Mouse (Mus musculus): ENCODE measurements around the gene Ppm1f.
"Not testable (repeated sequence)": the region's sequence is repeated elsewhere in the genome, so short reads cannot be mapped to it uniquely, and the experiment has no call there.

Ppm1f gene

DNA sequence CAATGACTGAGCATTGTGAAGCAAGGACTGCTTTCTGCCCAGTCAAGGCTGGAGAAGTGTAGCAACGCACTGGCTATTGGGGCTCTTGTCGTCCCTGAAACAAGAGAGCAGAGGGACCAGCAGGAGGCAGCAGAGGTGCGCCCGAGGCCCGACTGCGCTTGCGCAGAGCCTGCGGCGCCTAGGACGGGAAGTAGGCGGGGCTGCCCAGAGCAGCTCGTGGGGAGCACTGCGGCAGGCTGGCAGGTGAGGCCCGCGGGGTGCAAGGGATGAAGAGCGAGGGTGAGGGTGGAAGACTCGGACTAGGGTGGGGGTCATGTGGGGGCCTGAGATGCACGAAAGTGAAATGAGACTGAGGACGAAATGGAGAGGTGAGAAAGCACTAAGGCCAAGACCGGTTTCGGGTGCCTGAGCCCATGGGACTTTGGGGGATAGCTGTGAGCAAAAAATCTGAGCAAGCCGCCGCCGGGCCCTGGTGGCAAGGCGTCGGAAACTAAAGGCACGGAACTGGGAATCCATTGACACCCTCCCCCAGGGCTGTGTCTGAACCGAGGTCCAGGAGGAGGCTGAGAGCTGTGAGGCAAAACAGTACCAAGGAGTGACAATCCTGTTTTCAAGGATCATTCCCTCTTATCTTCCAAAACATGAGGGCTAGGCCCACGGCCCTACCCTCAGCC lies at the start of gene Ppm1f:
Gene Ppm1f, plus strand, starts transcription at position 88 of the 674 bp plus-strand sequence.
- peak; percentile 95 for DNase-seq (ENCODE audit: low spot score)

DNA sequence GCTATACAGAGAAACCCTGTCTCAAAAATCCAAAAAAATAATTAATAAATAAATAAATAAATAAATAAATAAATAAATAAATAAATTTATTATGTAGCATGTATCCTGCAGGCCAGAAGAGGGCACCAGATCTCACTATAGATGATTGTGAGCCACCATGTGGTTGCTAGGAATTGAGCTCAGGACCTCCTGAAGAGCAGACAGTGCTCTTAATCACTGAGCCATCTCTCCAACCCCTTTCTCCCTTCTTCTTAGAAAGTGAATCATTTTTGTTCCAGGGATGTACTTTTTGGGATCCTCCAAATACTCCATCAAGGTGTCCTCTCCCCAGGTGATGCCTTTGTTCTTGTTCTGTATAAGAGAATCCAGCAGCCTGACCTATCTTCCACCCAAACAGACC lies 47.1 kb upstream of the Ppm1f start:
- no peak for DNase-seq (ENCODE audit: low spot score)

DNA sequence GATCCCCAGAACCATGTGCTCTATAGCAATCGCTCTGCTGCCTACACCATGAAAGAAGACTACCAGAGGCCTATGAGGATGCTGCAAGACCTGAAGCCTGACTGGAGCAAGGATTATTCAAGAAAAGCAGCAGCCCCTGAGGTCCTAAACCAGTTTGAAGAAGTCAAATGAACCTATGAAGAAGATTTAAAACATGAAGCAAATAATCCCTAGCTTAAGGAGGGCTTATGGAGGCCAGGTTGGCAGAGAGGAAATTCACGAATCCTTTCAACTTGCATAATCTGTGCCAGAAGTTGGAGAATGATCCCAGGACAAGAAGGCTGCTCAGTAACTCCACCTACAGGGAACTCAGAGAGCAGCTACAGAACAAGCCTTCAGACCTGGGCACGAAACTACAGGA lies 43.9 kb upstream of the Ppm1f start:
- no peak for DNase-seq (ENCODE audit: low spot score)

DNA sequence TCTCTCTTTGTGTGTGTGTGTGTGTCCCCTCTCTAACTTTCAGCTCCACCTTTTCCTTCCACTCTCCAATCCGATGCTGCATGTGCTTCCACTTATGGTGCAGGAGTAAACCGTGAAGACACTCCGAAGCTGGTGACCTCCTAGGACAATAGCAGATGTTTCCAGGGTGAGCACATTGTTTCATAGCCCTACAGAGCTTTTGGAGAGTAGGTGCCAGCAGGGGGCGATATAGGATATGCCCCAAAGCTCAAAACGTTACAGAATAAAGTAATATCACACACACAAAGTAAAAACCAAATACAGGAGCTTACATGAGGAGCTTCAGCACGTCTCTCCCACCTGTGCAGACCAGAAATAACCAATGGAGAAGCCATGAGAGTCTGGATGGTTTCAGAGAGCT lies 41.4 kb upstream of the Ppm1f start:
- peak; percentile 68 for DNase-seq (ENCODE audit: low spot score)

DNA sequence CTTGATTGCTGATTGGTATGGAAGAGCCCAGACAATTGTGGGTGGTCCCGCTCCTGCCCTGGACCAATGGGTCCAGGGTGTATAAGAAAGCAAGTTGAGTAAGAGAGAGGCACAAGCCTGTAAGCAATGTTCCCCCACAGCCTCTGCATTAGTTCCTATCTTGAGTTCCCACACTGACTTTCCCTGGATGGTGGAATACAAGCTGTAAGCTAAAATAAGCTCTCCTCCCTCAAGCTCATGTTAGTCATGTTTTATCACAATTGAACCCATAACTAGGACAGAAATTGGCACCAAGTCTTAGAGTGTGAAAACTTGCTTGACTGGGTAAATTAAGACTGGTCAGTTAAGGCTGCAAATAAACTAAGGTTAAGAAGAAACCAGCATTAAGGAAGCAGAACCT lies 40.7 kb upstream of the Ppm1f start:
- no peak for DNase-seq (ENCODE audit: low spot score)

DNA sequence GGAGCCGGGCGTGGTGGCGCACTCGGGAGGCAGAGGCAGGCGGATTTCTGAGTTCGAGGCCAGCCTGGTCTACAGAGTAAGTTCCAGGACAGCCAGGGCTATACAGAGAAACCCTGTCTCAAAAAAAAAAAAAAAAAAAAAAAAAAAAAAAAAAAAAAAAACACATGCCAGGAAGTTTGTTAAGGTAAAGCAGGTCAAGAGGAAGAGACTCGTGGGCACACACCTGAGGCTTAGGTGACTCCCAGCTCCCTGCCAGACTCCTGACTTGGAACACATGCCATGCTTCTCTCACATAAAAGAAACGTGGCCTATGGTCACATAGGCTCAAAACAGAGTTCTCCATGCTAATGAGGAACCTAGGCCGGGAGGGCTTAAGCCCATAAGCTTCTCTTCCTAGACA lies 40.2 kb upstream of the Ppm1f start:
- DNase-seq (ENCODE audit: low spot score): not testable (repeated sequence)

DNA sequence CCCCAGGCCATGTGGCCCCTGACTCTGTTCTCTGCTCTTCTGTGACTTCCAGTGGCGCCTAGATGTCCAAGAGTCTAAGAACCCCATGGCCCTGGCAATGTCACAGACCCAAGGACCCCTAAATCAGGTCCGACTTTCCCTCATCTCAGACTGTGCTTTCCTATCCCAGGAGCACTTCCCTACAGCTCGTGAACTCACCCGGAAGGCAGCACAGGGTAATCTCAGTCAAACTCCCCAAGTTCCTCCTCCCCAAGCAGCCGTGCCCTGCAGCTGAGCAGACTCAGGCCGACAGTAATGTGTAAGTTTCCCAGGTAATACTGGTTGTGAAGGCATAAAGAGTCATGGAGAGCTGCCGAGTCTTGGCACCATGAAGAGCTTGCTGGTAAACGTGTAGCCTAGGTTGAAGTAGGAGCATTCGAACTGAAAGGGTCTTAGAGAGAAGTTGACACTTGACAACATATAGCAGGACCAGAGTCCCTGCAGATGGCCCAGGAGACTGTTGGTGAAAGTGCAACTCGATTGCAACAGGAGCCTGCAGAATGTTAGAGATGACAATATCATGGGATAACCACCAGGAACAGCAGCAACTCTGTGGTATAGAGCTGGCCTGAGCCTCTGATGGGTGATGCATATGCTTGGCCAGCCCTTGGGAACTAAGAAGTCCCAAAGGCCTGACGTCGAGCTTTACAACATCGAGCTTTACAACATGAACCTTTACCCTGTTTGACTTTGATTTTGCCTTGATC lies 39.4 kb upstream of the Ppm1f start:
- DNase-seq (ENCODE audit: low spot score): no peak

DNA sequence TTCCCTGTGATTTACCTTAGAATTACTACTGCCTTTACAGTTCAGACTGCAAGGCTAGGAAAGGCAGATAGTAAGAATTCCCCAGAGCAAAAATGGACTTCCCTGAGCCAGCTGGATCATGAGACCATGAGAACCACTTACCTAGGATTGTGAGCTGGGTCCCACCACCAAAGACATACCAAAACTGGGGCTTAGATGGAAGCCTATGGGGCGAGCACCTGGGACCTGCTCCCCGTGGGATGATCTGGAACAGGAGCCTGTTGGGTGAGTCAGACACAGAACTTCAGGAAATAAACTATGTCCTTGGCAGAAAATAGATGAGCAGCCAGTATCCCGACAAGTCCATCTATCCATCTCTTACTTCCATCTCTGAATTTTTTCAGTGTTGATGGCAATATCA lies 34.0 kb upstream of the Ppm1f start:
- DNase-seq (ENCODE audit: low spot score): no peak

DNA sequence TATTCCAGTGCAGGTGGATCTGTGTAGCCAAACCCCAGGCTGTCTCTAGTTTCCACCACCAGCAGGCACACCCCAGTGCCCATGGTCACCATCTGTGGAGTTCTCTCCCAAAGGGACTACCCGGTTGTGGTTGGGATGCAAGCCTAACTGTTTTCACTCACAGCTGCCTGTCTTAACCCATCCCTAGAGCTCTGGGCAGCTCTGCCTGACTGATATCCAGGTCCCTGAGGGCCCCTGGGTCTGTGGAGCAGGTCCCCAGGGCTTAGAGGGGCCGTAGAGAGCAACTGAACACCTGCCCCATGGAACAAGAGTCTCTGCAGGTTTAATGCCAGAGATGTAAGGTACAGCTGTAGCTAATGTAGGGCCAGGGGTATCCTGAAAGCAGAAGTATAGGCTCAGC lies 32.3 kb upstream of the Ppm1f start, which contains the start of gene Igll1:
Gene Igll1, minus strand, starts transcription at position 8 of the 400 bp plus-strand sequence.
- DNase-seq (ENCODE audit: low spot score): no peak

DNA sequence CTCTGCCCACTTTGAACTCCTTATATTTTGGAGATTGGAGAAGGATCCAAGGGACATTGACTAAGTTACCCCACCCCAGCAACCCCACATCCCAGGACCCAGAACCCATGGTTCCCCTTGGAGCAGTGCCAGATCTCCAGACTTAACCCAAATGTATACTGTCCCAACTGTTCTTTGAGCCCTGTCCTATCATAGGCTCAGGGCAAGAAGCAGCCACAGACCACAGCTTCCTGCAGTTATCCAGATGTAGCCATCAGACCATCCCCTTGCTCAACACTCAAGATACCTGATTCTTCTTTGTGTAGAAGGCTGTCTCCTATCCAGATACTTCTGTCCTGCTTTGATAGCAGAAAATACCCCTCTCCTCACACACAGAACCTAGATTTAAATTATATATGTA lies 31.1 kb upstream of the Ppm1f start:
- no peak for DNase-seq (ENCODE audit: low spot score)

DNA sequence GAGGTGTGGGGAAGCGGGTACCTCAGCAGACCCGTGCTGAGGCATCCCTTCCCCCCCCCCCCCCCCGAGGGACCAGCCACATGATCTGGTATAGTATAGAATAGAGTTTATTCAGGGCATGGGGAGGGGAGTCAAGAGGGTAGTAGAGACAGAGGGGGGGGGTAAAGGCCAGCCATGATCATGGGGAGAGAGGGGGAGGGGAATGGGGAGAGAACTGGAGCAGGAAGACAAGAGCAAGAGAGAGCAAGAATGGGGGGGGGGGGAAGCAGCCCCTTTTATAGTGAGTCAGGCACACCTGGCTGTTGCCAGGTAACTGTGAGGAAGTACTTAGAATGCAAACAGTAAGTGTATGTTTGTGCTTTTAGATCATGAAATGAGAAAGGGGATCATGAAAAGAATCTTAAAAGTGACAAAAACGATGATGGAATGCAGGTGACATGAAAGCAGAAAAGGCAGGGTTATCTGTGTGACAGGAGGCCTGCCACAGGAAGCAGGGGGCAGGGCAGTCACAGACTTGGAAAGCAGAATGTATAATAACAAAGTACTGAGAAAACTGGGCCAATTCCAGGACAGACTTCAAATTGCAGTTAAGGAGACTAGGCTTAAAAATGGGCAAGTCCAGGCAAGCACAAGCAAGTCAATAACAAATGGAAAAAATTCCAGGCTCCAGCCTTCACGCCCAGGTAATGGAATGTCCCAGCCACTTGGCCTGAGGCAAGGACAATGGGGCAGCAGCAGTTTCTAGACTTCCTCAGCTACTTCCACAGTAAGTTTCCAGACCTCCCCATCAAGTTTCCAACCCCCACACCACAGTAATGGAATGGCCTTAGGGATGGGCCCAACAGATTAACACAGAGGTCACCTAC lies 30.3 kb upstream of the Ppm1f start:
- DNase-seq (ENCODE audit: low spot score): no peak

DNA sequence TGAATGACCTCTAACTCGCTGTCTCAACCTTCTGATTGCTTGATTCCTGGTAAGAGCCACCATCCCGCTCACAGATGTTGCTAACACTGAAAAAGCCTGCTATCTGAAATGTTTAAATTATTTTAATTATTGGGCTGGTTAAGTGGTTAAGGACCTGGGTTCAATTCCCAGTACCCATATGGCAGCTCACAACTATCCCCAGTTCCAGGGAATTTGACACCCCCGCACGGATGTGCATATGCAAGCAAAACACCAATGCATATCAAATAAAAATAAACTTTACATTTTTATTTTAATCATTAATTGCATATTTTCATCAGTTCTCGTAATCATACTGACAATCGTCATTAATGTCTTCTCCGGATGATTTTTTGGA lies 26.0 kb upstream of the Ppm1f start:
- no peak for DNase-seq (ENCODE audit: low spot score)

DNA sequence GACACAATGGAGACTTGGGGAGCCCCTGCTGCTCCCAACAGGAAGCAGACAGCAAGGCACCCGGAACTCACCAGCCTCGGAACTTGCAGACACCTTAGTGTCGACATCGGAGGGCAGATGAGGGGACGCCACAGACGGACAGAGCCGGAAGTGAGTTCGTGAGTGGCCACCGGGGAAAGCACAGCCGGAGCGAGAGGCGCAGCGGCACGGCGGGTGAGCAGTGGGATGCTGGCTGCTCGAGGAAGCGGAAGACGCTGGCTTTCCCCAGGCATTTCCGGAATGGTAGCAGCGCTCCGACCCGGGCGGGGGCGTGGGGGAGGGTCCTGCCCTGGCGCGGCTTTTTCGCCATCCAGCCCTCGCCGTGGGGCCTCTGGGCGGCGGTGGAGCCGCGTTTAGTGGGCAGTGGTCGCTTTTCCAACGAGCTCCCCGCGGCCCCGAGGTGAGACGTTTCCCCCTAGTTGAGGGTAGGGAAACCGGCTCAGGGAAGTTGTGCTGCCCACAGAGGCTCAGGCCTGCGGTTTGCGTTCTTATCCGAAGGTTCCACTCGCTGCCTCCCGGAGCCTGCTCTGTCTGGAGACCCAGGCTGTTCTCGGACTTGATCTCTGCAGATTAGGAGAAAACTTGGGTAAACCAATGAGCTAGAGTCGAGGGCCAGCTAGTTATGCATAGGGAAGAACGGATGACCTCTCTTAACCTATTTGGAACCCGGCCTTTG lies 25.5 kb upstream of the Ppm1f start, which contains the start of the genes Top3b and Vpreb1:
Gene Top3b, plus strand, starts transcription at position 120 of the 715 bp plus-strand sequence.
Gene Vpreb1, minus strand, starts transcription at position 227 of the 715 bp plus-strand sequence.
- DNase-seq (ENCODE audit: low spot score): peak; percentile 86

DNA sequence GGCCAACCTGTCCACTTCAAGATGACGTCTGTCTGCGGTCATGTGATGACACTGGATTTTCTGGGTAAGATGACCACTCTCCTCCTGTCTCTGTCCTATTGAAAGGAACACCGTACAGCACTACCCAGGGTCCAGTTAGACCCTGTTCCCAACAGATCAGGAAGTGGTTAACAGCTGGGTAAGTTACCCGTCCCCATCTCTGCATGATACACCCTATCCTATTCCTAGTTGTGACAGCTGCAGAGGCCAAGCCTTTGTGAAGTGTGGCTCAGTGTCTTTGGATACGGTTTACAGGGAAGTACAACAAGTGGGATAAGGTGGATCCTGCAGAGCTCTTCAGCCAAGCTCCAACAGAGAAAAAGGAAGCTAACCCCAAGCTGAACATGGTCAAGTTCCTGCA lies 17.2 kb upstream of the Ppm1f start:
- no peak for DNase-seq (ENCODE audit: low spot score)

DNA sequence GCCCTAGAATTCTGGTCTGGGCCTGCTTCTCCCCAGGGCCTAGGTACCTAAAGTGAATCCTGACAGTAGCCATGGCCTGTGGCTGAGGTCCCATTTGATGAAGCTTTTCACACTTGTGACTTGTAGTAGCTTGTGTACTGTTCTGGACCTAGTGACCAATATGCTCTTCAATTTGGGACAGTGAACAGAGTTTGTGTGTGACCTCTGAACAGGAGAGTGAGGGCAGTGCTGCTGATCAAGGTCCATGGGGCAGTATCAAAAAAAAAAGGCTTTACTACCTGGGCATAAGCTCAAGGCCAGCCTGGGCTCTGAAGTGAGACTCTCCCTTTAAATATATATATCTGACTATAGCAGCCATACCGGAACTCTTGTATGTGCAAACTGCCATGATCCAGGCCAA lies 7.9 kb upstream of the Ppm1f start:
- DNase-seq (ENCODE audit: low spot score): no peak

DNA sequence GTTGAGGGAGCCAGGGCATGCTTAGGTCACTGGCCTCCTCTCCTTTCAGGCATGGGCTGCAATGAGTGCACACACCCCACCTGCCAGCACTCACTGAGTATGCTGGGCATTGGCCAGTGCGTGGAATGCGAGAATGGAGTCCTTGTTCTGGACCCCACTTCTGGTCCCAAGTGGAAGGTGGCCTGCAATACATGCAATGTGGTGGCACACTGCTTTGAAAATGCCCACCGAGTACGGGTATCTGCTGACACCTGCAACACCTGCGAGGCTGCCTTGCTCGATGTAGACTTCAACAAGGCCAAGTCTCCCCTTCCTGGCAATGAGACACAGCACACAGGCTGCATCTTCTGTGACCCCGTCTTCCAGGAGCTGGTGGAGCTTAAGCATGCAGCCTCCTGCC lies 3.9 kb upstream of the Ppm1f start:
- no peak for DNase-seq (ENCODE audit: low spot score)

DNA sequence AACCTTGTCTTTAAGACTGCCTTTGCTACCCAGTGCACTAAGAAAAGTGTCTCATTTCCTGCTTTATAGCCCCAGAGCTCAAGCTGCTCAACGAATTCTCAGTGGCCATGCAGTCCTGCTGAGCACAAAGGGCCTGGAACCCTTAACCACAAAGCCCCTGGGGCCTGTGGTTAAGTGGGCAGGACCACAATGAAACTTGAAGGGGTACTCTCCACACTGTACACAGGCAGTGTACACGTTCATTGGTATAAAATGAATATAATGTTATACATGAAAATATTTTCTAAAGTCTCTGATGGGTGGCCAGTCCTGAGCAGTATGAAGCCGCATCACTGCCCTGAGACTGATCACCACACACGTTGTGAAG lies 271 bp upstream of the Ppm1f start:
- no peak for DNase-seq (ENCODE audit: low spot score)

DNA sequence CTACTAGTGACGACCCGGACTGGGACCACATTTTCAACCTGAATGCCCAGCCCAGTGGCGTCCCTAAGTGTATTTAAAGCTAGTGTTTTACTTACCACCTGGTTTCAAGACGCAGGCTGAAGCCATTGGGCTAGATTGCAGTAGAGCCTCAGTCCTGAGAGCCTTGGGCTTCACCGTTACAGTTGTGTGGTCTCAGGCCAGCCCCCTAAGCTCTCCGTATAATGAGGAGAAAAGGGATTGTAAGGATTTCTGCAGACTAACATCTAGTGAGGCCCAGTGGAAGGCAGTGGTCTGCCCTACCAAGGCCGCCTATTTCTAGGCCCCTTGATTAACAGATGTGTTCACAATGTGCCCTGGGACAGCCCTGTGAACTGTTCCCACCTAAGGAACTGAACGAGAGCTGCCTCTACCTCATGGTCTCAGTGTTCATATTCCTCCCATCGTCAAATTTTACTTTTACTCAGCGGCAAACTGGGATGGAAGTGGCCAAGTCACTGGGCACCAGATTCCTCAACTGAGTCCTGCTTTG lies 851 bp downstream of the Ppm1f start:
- DNase-seq (ENCODE audit: low spot score): no peak

DNA sequence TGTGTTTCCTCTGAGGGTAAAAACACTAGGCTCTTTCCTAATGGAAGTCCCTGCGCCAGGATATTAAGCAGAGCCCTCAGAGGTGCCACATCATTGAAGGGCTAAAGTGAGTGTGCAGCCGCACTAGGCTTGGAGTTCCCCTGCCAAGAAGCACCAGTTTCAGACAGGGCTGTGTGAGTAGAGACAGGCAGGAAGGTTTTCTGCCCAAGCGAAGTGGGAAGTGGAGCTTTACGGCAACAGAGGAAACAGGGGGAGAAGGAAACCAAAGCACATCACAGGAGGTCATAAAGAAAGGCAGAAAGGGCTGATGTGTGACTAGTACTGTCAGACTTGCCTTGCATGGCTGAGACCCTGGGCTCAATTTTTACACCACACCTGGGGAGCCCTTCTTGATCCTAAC lies 6.1 kb downstream of the Ppm1f start:
- no peak for DNase-seq (ENCODE audit: low spot score)

DNA sequence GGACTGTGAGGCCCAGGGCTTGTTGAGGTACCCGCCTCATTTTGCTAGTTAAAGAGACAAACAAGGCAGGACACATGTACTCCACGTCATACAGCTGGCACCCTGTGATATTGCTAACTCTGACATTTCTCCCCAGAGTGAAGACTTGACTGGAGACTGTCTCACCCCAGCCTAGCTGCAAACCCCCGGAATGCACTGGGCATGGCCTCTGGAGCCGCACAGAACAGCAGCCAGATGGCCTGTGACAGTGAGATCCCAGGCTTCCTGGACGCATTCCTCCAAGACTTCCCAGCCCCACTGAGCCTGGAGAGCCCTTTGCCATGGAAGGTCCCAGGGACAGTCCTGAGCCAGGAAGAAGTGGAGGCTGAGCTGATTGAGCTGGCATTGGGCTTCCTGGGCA lies 6.9 kb downstream of the Ppm1f start:
- no peak for DNase-seq (ENCODE audit: low spot score)

DNA sequence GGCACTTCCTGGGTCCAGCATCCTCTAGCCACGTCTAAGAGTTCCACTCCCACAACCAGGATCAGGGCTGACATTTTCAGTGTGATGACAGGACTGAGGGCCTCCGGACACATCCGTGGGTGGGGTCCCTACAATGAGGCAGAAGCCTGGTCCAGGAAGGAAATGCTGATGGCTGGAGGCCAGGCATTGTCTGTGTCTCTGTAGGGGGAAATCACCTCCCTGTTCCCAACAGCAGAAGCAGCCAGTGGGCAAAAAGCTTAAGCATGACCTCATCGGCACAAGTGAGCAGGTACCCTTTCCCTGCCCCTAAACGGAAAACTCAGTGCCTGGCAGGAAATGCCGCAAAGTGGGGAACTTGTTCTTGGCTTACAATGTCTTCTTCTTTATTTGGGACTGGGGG lies 11.5 kb downstream of the Ppm1f start:
- no peak for DNase-seq (ENCODE audit: low spot score)

Data from layer of hippocampus, adult 9-10 months (tissue).